Mouse (Mus musculus): ENCODE data around the gene Sec14l1.

GRCm38 (mm10) chr11:117154088-117154815, 39.3 kb downstream of the Sec14l1 start:
- TF ChIP-seq CTCF (IDR thresholded peaks at IDR 0.05; ENCODE audit: extremely low read depth, insufficient read length, insufficient replicate concordance, low read depth, low read length) (peak; percentile 35; the same call in 1 of the 2 replicates), POLR2A (IDR thresholded peaks at IDR 0.05; ENCODE audit: low read depth, low read length) (no peak)
